Mouse (Mus musculus): Measurements from ENCODE around the gene Olfr1373. TPM values are rescaled to one million over a fixed set of nuclear protein-coding genes. Genes with fewer than 3 reads are reported as not detected.
"Not testable (repeated sequence)": the region's sequence is repeated elsewhere in the genome, so short reads cannot be mapped to it uniquely, and the experiment has no call there.

Gene Olfr1373
- not detected in 2 replicates for polyA plus RNA-seq (2015; fragmentation: Nextera tagmentation; extraction: Ambion mirVana)

GRCm38 (mm10) chr11:52145428-52145827, at the start of gene Olfr1373:
TSS of gene Olfr1373 (minus strand) at chr11:52145528.
- not testable (repeated sequence) for H3K4me3 ChIP-seq; H3K36me3 ChIP-seq; H3K4me1 ChIP-seq; ATAC-seq (ENCODE audit: borderline replicate concordance, extremely low read depth, low FRiP score, low TSS enrichment); H3K9me3 ChIP-seq; H3K4me2 ChIP-seq; H3K27ac ChIP-seq; H3K9ac ChIP-seq; H3K27me3 ChIP-seq
- 61% methylated on average over 1 of the region's 1 CpGs for WGBS

- H3K9ac ChIP-seq; ATAC-seq (ENCODE audit: borderline replicate concordance, extremely low read depth, low FRiP score, low TSS enrichment); H3K27me3 ChIP-seq; H3K4me3 ChIP-seq; H3K27ac ChIP-seq; H3K4me2 ChIP-seq; H3K9me3 ChIP-seq; H3K4me1 ChIP-seq; H3K36me3 ChIP-seq: not testable (repeated sequence)
- WGBS: 76% methylated on average over 4 of the region's 4 CpGs
Measured at GRCm38 (mm10) chr11:52180651-52181050, 35.3 kb upstream of the Olfr1373 start.

GRCm38 (mm10) chr11:52179897-52180296, 34.6 kb upstream of the Olfr1373 start:
- WGBS: 89% methylated on average over 2 of the region's 3 CpGs

GRCm38 (mm10) chr11:52168461-52168860, 23.1 kb upstream of the Olfr1373 start:
- Histone ChIP-seq H3K4me3 (peak overlapping the region; percentile 55), H3K27me3 (peaks cover 17% of the 10 kb centered on the region), H3K9me3 (no peaks in the 10 kb centered on the region), H3K36me3 (no peaks in the 10 kb centered on the region), H3K27ac (no peak overlapping the region), H3K4me2 (peak overlapping the region; percentile 93), H3K4me1 (0 out of 2 replicates have a peak, but pooled peaks cover 3% of the 10 kb centered on the region), H3K9ac (peak overlapping the region; percentile 43; the same call in 1 of the 2 replicates)
- ATAC-seq (ENCODE audit: borderline replicate concordance, extremely low read depth, low FRiP score, low TSS enrichment): no peak
- 6% methylated on average over 12 of the region's 12 CpGs for WGBS

More at GRCm38 (mm10) chr11:52179897-52180296, 34.6 kb upstream of the Olfr1373 start:
- H3K36me3 ChIP-seq; H3K4me1 ChIP-seq; ATAC-seq (ENCODE audit: borderline replicate concordance, extremely low read depth, low FRiP score, low TSS enrichment); H3K27ac ChIP-seq; H3K9ac ChIP-seq; H3K4me2 ChIP-seq; H3K27me3 ChIP-seq; H3K4me3 ChIP-seq; H3K9me3 ChIP-seq: not testable (repeated sequence)

GRCm38 (mm10) chr11:52167901-52168302, 22.6 kb upstream of the Olfr1373 start:
- H3K4me2 ChIP-seq: peak overlapping the region; percentile 93
- not testable (repeated sequence) for H3K36me3 ChIP-seq, H3K9me3 ChIP-seq, H3K27ac ChIP-seq, H3K4me1 ChIP-seq
- WGBS: 0% methylated on average over 22 of the region's 42 CpGs
- peak overlapping the region; percentile 55 for H3K4me3 ChIP-seq
- peaks cover 17% of the 10 kb centered on the region for H3K27me3 ChIP-seq
- H3K9ac ChIP-seq: peak overlapping the region; percentile 43
- ATAC-seq (ENCODE audit: borderline replicate concordance, extremely low read depth, low FRiP score, low TSS enrichment): peak; percentile 86; the same call in 1 of the 2 replicates

GRCm38 (mm10) chr11:52167126-52167525, 21.8 kb upstream of the Olfr1373 start:
- Histone ChIP-seq H3K36me3 (no peaks in the 10 kb centered on the region), H3K27me3 (peaks cover 17% of the 10 kb centered on the region), H3K4me3 (peak overlapping the region; percentile 55), H3K4me2 (peak overlapping the region; percentile 93), H3K9ac (no peak overlapping the region), H3K27ac (no peak overlapping the region), H3K4me1 (0 out of 2 replicates have a peak, but pooled peaks cover 3% of the 10 kb centered on the region), H3K9me3 (no peaks in the 10 kb centered on the region)
- WGBS: 1% methylated on average over 21 of the region's 21 CpGs
- no peak for ATAC-seq (ENCODE audit: borderline replicate concordance, extremely low read depth, low FRiP score, low TSS enrichment)

- WGBS: 35% methylated on average over 10 of the region's 10 CpGs
- H3K9me3 ChIP-seq: no peaks in the 10 kb centered on the region
- H3K27me3 ChIP-seq: peaks cover 12% of the 10 kb centered on the region
- no peaks in the 10 kb centered on the region for H3K36me3 ChIP-seq
- ATAC-seq (ENCODE audit: borderline replicate concordance, extremely low read depth, low FRiP score, low TSS enrichment): peak; percentile 43; the same call in 1 of the 2 replicates
- H3K9ac ChIP-seq: no peak overlapping the region
- no peak overlapping the region for H3K27ac ChIP-seq
- H3K4me1 ChIP-seq: 0 out of 2 replicates have a peak, but pooled peaks cover 3% of the 10 kb centered on the region
- H3K4me3 ChIP-seq: no peak overlapping the region
- H3K4me2 ChIP-seq: no peak overlapping the region
Measured at GRCm38 (mm10) chr11:52163926-52164325, 18.6 kb upstream of the Olfr1373 start.

- not testable (repeated sequence) for H3K36me3 ChIP-seq, H3K4me3 ChIP-seq, H3K9me3 ChIP-seq, H3K27ac ChIP-seq, H3K9ac ChIP-seq, H3K27me3 ChIP-seq, H3K4me1 ChIP-seq, H3K4me2 ChIP-seq
- peak; percentile 62; the same call in 1 of the 2 replicates for ATAC-seq (ENCODE audit: borderline replicate concordance, extremely low read depth, low FRiP score, low TSS enrichment)
- 36% methylated on average over 4 of the region's 4 CpGs for whole genome bisulfite sequencing
Measured at GRCm38 (mm10) chr11:52143675-52144074, 1.7 kb downstream of the Olfr1373 start.

GRCm38 (mm10) chr11:52130451-52131068, 14.8 kb downstream of the Olfr1373 start:
- H3K9me3 ChIP-seq: no peaks in the 10 kb centered on the region
- no peak overlapping the region for H3K9ac ChIP-seq
- H3K4me2 ChIP-seq: no peak overlapping the region
- H3K27me3 ChIP-seq: no peaks in the 10 kb centered on the region
- H3K27ac ChIP-seq: no peak overlapping the region; the same call in 1 of the 2 replicates
- no peaks in the 10 kb centered on the region; the same call in 1 of the 2 replicates for H3K36me3 ChIP-seq
- no peak overlapping the region for H3K4me3 ChIP-seq
- ATAC-seq (ENCODE audit: borderline replicate concordance, extremely low read depth, low FRiP score, low TSS enrichment): 0 out of 2 replicates have a peak, but pooled peaks have one; percentile 11
- 75% methylated on average over 7 of the region's 7 CpGs for WGBS
- H3K4me1 ChIP-seq: 0 out of 2 replicates have a peak, but pooled peaks cover 17% of the 10 kb centered on the region

GRCm38 (mm10) chr11:52129621-52130450, 15.5 kb downstream of the Olfr1373 start:
- no peak overlapping the region for H3K9ac ChIP-seq

GRCm38 (mm10) chr11:52129171-52129570, 16.2 kb downstream of the Olfr1373 start:
- Histone ChIP-seq H3K4me3 (no peak overlapping the region), H3K4me2 (no peak overlapping the region), H3K36me3 (peaks cover 12% of the 10 kb centered on the region), H3K4me1 (0 out of 2 replicates have a peak, but pooled peaks cover 17% of the 10 kb centered on the region), H3K27me3 (no peaks in the 10 kb centered on the region), H3K9me3 (no peaks in the 10 kb centered on the region), H3K9ac (no peak overlapping the region), H3K27ac (peak overlapping the region; percentile 55; the same call in 1 of the 2 replicates)
- peak; percentile 25; the same call in 1 of the 2 replicates for ATAC-seq (ENCODE audit: borderline replicate concordance, extremely low read depth, low FRiP score, low TSS enrichment)
- WGBS: 27% methylated on average over 3 of the region's 3 CpGs

More at GRCm38 (mm10) chr11:52129621-52130450, 15.5 kb downstream of the Olfr1373 start:
- Histone ChIP-seq H3K9me3 (no peaks in the 10 kb centered on the region), H3K27me3 (no peaks in the 10 kb centered on the region), H3K27ac (peak overlapping the region; percentile 55; the same call in 1 of the 2 replicates), H3K4me2 (no peak overlapping the region), H3K36me3 (peaks cover 6% of the 10 kb centered on the region; the same call in 1 of the 2 replicates), H3K4me3 (no peak overlapping the region), H3K4me1 (0 out of 2 replicates have a peak, but pooled peaks cover 17% of the 10 kb centered on the region)
- ATAC-seq (ENCODE audit: borderline replicate concordance, extremely low read depth, low FRiP score, low TSS enrichment): no peak
- 50% methylated on average over 10 of the region's 10 CpGs for WGBS

Measured in lung, embryonic 15.5 days (tissue).